Mouse (Mus musculus) heart, postnatal 0 days (tissue): ENCODE measurements around the gene Fzd7.

Experiments
- CTCF ChIP-seq: IDR thresholded peaks from 2 replicates; pipeline ENCODE4 v1.5.1; 2016; ENCODE audit warnings: antibody characterized with exemption, control low read depth, low read depth
- EP300 ChIP-seq: IDR thresholded peaks from 2 replicates; pipeline ENCODE4 v1.6.1; 2016; ENCODE audit warnings: antibody characterized with exemption, low read depth

GRCm38 (mm10) chr1:59436321-59436720 is 45.9 kb upstream of the Fzd7 start:
- TF ChIP-seq CTCF (no peak), EP300 (no peak)
